Mouse (Mus musculus) liver, adult 2 months (tissue): ENCODE measurements around the gene Commd2. TPM values are rescaled to one million over a fixed set of nuclear protein-coding genes. Genes with fewer than 3 reads are reported as not detected.

Experiments used
- DNase-seq: peaks from one replicate; pipeline ENCODE4 v3.0.0-alpha.2; 2011; ENCODE audit warnings: low read depth, low spot score; ENCODE audit errors: extremely low read depth
- H3K27ac ChIP-seq: fragments of 200-500 bp; replicated peaks from 2 replicates; pipeline ENCODE4 v1.5.1; 2012; ENCODE audit warnings: low read depth, mild to moderate bottlenecking, control low read depth, inconsistent platforms, low read length; ENCODE audit not compliant: insufficient read depth
- H3K27me3 ChIP-seq: fragments of 200-500 bp; 2 replicates; pipeline ENCODE4 v1.6.1; 2012; ENCODE audit warnings: mild to moderate bottlenecking, moderate library complexity, low read length, inconsistent platforms; ENCODE audit not compliant: control insufficient read depth, insufficient read depth
- H3K36me3 ChIP-seq: fragments of 200-500 bp; 2 replicates; pipeline ENCODE4 v1.6.1; 2012; ENCODE audit warnings: low read length, inconsistent platforms; ENCODE audit not compliant: control insufficient read depth, insufficient read depth
- H3K4me1 ChIP-seq: fragments of 200-500 bp; 2 replicates; pipeline ENCODE4 v1.6.1; 2011; ENCODE audit warnings: low read length; ENCODE audit not compliant: control insufficient read depth, insufficient read depth
- H3K4me3 ChIP-seq: fragments of 200-500 bp; 2 replicates; pipeline ENCODE4 v1.5.1; 2011; ENCODE audit warnings: low read depth, mild to moderate bottlenecking, control low read depth, low read length, moderate library complexity; ENCODE audit not compliant: insufficient read depth
- H3K79me2 ChIP-seq: fragments of 200-500 bp; 2 replicates; pipeline ENCODE4 v1.6.1; 2012; ENCODE audit warnings: inconsistent platforms, mild to moderate bottlenecking, low read length, moderate library complexity; ENCODE audit not compliant: control insufficient read depth, insufficient read depth
- H3K9ac ChIP-seq: fragments of 200-500 bp; 2 replicates; pipeline ENCODE4 v1.6.1; 2012; ENCODE audit warnings: low read depth, mild to moderate bottlenecking, control low read depth, inconsistent platforms, low read length
- CTCF ChIP-seq: fragments of 200-500 bp; IDR thresholded peaks from 2 replicates; pipeline ENCODE4 v1.5.1; 2011; ENCODE audit warnings: low read depth, low read length, control low read depth
- POLR2A ChIP-seq: fragments of 200-500 bp; IDR thresholded peaks from 2 replicates; pipeline ENCODE4 v1.6.1; 2011; ENCODE audit warnings: low read length, control low read depth; ENCODE audit not compliant: insufficient read depth; ENCODE audit errors: extremely low read depth
- polyA plus RNA-seq: library from polyadenylated mRNA; depleted of rRNA; stranded (reverse); fragments of >200 nt; gene quantifications from 2 replicates; pipeline ENCODE4 v1.2.3, GENCODE M21; 2012; rRNA removed
- total RNA-seq: library from RNA; depleted of rRNA; stranded (reverse); fragments of >200 nt; gene quantifications from 2 replicates; pipeline ENCODE4 v1.2.3, GENCODE M21; 2014; rRNA removed

Commd2 gene
- total and polyA plus RNA-seq, 2 experiments = 13.9 to 17.3 TPM

DNA sequence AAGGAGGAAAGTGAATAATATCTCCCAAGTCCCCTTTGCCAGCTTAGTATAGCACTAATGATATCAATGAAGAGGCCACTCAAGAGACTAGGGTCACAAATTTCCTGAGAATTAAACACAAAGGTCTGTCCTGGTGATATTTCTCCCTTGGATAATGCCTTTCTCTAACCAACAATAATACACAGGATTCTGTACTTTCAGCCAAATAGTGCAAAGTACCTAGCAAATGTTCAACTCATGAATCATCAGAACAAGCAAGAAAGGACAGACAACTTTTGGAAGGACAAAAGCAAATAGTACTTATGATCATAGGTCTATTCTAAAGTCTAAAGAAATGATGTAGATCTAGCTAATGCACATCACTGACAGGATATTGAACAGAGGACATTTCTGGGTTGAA lies 56.0 kb downstream of the Commd2 start:
- Histone ChIP-seq H3K4me1 (peaks cover 2% of the 10 kb centered on the region; the same call in 1 of the 2 replicates), H3K79me2 (no peaks in the 10 kb centered on the region), H3K9ac (no peak overlapping the region), H3K27ac (no peak overlapping the region; the same call in 1 of the 2 replicates), H3K36me3 (no peaks in the 10 kb centered on the region), H3K27me3 (no peaks in the 10 kb centered on the region), H3K4me3 (no peak overlapping the region)
- TF ChIP-seq POLR2A (no peak), CTCF (no peak)
- peak; percentile 89 for DNase-seq

Other genes with a start within 250 kb of the Commd2 start
- gene Tm4sf4, start 226.4 kb downstream of the Commd2 start, total RNA-seq = 144 and 193 TPM in 2 replicates
- gene Tm4sf4, start 226.4 kb downstream of the Commd2 start, polyA plus RNA-seq = 99.2 and 131 TPM in 2 replicates
- 10.5 and 11.9 TPM in 2 replicates for gene Wwtr1, start 75.8 kb downstream of the Commd2 start, total RNA-seq
- gene Wwtr1, start 75.8 kb downstream of the Commd2 start, polyA plus RNA-seq = 4.9 and 5.4 TPM in 2 replicates
- gene Ankub1, start 41.1 kb upstream of the Commd2 start, total RNA-seq = 0.18 and 0.34 TPM in 2 replicates
- gene Ankub1, start 41.1 kb upstream of the Commd2 start, polyA plus RNA-seq = 0.12 and 0.14 TPM in 2 replicates
- gene Rnf13, start 84.3 kb upstream of the Commd2 start, total RNA-seq = 193 and 201 TPM in 2 replicates
- 127 and 144 TPM in 2 replicates for gene Rnf13, start 84.3 kb upstream of the Commd2 start, polyA plus RNA-seq
- 2.0 and 4.0 TPM in 2 replicates for gene Pfn2, start 196.4 kb upstream of the Commd2 start, total RNA-seq
- 1.3 and 1.6 TPM in 2 replicates for gene Pfn2, start 196.4 kb upstream of the Commd2 start, polyA plus RNA-seq